Mouse (Mus musculus) Patski (cell line): ENCODE results near the gene Gm47969. TPM values are rescaled to one million over a fixed set of nuclear protein-coding genes. Genes with fewer than 3 reads are reported as not detected.
"Not testable (repeated sequence)": the region's sequence is repeated elsewhere in the genome, so short reads cannot be mapped to it uniquely, and the experiment has no call there.

ENCODE experiments used
- ATAC-seq: fragments of 100-300 bp; one replicate; pipeline ENCODE4 v1.8.0; 2021
- CTCF ChIA-PET: fragments of 350-600 bp; sonication (Branson Sonifier 250); formaldehyde crosslinking; loops from one replicate; lab custom pipeline; 2022; ENCODE audit warnings: inconsistent platforms; lab: Charles Lee
- POLR2A ChIA-PET: fragments of 350-600 bp; sonication (Branson Sonifier 250); formaldehyde crosslinking; loops from one replicate; lab custom pipeline; 2022; ENCODE audit warnings: antibody characterized with exemption, inconsistent platforms; lab: Charles Lee
- DNase-seq: peaks from one replicate; pipeline ENCODE4 v3.0.0-alpha.2; 2011; ENCODE audit warnings: low read depth, low spot score
- H3K27me3 ChIP-seq: fragments of 371-371 bp; one replicate; pipeline ENCODE4 v1.5.1; 2021
- CTCF ChIP-seq: fragments of 100-300 bp; IDR thresholded peaks from one replicate; pipeline ENCODE4 v1.5.1; 2021
- in situ Hi-C: fragments of 300-500 bp; cut with MboI; formaldehyde crosslinking; loops from 3 replicates; pipeline ENCODE4 v1.11.1; 2018; ENCODE audit warnings: low pct_unique_long_range_greater_than_20kb, mixed read lengths
- polyA plus RNA-seq: library from polyadenylated mRNA; unstranded; gene quantifications from one replicate; pipeline ENCODE4 v1.2.3, GENCODE M21; 2021

Gm47969 gene
- not detected for polyA plus RNA-seq

- in situ Hi-C loops = no loop called here
- ChIA-PET POLR2A (no interaction called here), CTCF (interaction anchor here (1.0 kb wide), 1 partner anchor 16 kb away, joined by 3 read pairs; no protein-coding TSS in a partner anchor)
- DNase-seq (no peak), ATAC-seq (no peak)
- TF ChIP-seq CTCF = no peak
- peaks cover 23% of the 10 kb centered on the region for H3K27me3 ChIP-seq
Measured at GRCm38 (mm10) chr1:83044882-83045427, at the start of gene Gm47969. Gm47969 (plus strand) TSS chr1:83044932.

DNA sequence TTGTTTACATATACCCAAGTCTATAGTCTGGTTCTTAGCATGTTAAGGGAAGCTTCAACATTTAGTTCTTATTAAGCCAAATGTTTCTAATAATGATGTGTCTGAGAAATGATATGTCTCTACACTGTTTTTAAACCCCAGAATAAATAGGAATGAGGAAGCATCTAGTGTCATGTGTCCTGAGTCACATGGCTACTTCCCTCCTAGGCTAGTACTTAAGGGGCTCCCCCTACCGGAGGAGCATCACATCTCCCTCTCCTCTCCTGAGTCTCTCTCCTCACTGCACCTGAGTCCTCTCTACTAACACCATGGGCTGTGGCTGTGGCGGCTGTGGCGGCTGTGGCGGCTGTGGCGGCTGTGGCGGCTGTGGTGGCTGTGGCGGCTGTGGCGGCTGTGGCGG, 44.4 kb upstream of the Gm47969 start, which contains the start of gene Gm47959:
Gene Gm47959 (plus strand): TSS at position 243 of the 400 bp plus-strand sequence.
- ATAC-seq, DNase-seq, POLR2A ChIA-PET, H3K27me3 ChIP-seq, in situ Hi-C loops, CTCF ChIA-PET: not testable (repeated sequence)

DNA sequence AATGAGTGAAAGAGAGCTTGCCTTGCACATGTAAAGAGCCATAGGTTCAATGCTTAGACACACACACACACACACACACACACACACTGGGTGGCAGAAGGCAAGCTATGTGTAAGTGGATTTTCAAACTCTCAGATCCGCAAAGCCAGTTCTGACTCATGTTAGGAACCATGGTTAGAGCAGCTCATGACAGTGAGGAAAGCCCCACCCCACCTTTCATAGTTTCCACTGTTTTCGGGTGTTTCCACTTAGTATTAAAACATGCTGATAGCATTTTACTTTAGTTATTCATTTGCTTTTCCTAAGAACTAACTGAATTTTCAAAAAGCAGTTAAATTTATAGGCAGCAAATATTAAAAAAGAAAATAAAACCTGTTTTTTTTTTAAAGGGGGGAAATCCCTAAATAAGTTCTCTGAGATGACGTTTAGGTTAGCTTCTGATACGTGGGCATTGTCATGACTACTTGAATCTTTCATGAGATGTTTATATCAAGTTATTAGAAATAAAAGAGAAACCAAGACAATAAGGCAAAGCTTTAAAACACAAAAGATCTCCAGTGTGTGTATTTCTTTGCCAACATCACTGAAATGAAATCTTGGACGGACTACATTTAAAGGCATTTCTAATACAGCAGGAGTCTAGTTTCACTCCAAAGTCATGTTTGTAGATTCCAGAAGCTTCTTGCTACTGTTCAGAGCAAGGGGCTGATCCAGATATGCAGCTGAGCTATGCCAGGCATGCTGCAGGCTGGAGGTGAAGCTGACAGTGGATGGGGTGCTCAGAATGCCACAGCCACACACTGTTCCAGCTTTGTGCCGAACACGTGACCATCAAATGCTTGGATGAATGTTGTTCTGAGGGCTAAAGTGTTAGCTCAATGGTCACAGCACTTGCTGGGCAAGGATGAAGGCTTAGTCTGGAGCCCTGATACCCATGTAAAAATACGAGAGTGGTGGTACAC, 38.2 kb upstream of the Gm47969 start:
- in situ Hi-C loops = no loop called here
- ChIA-PET CTCF (interaction anchor here (1.1 to 1.2 kb wide), 2 partner anchors 12 to 220 kb away, joined by 3 to 4 read pairs; no protein-coding TSS in a partner anchor), POLR2A (no interaction called here)
- no peaks in the 10 kb centered on the region for H3K27me3 ChIP-seq
- no peak for DNase-seq
- TF ChIP-seq CTCF = no peak
- ATAC-seq = no peak

DNA sequence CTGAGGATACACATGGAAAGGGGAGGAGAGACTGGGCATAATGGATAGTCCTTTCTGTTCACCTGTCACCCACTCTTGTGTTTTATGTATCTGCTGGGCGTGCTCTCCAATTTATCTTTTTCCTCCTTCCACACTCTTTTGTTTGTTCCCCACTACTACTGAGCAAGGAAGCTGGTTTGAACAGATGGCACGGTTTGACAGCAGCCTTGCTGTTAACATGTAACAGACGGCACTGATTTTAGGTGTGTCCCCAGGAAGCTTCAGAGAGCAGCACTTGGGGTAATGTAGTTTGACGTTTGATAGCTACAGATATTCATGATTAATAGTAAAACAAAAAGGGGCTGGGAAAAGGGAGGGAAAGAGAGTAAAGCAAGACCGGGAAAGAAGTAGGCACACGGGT, 37.3 kb upstream of the Gm47969 start:
- ATAC-seq (no peak), DNase-seq (no peak)
- no peaks in the 10 kb centered on the region for H3K27me3 ChIP-seq
- ChIA-PET CTCF (no interaction called here), POLR2A (no interaction called here)
- in situ Hi-C loops = no loop called here
- TF ChIP-seq CTCF = no peak

GRCm38 (mm10) chr1:83014477-83014876, 30.3 kb upstream of the Gm47969 start:
- ChIA-PET CTCF (no interaction called here), POLR2A (no interaction called here)
- in situ Hi-C loops = no loop called here
- peaks cover 7% of the 10 kb centered on the region for H3K27me3 ChIP-seq
- DNase-seq (no peak), ATAC-seq (no peak)
- no peak for TF ChIP-seq CTCF

GRCm38 (mm10) chr1:83015329-83015879, 29.3 kb upstream of the Gm47969 start:
- ChIA-PET CTCF (no interaction called here), POLR2A (no interaction called here)

GRCm38 (mm10) chr1:83016556-83016955, 28.2 kb upstream of the Gm47969 start:
- ChIA-PET CTCF (interaction anchor here (1.2 kb wide), 1 partner anchor 28 kb away, joined by 3 read pairs; no protein-coding TSS in a partner anchor), POLR2A (no interaction called here)
- in situ Hi-C loops = no loop called here
- no peak for TF ChIP-seq CTCF
- no peak for DNase-seq
- H3K27me3 ChIP-seq = peaks cover 7% of the 10 kb centered on the region
- ATAC-seq = no peak

More at GRCm38 (mm10) chr1:83015329-83015879, 29.3 kb upstream of the Gm47969 start:
- H3K27me3 ChIP-seq = peaks cover 7% of the 10 kb centered on the region
- no peak for ATAC-seq
- in situ Hi-C loops = no loop called here
- DNase-seq = no peak
- no peak for TF ChIP-seq CTCF

- ATAC-seq (no peak), DNase-seq (no peak)
- no peaks in the 10 kb centered on the region for H3K27me3 ChIP-seq
- CTCF ChIA-PET = no interaction called here
- in situ Hi-C loops = no loop called here
- no peak for TF ChIP-seq CTCF
- POLR2A ChIA-PET = no interaction called here
Measured at GRCm38 (mm10) chr1:83031950-83032349, 12.8 kb upstream of the Gm47969 start.

DNA sequence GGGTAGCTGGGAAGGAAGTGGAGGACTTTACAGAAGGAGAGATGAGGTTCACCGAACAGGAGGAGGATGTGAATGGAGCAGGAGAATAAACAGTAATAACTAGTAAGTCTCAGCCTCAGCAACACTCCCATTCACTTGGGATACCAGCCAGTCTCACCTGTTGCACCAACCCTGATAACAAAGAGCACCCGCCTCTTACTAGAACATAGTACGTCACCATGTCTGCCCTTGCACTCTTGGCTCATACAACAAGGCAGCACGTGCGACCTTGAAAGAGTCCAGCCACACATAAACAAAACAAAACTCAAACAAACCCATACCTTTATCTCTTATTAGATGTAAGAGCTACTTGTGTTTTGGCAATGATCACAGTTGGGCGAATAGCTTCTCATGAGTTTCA, 12.2 kb upstream of the Gm47969 start:
- no peak for ATAC-seq
- POLR2A ChIA-PET = no interaction called here
- no peaks in the 10 kb centered on the region for H3K27me3 ChIP-seq
- no peak for DNase-seq
- in situ Hi-C loops = no loop called here
- CTCF ChIA-PET = no interaction called here
- no peak for TF ChIP-seq CTCF

GRCm38 (mm10) chr1:83034509-83034908, 10.2 kb upstream of the Gm47969 start:
- TF ChIP-seq CTCF = no peak
- POLR2A ChIA-PET = no interaction called here
- CTCF ChIA-PET = no interaction called here
- ATAC-seq (no peak), DNase-seq (no peak)
- in situ Hi-C loops = no loop called here
- H3K27me3 ChIP-seq = peaks cover 8% of the 10 kb centered on the region
